Mouse (Mus musculus): ENCODE data around the gene Etnppl. TPM values are rescaled to one million over a fixed set of nuclear protein-coding genes. Genes with fewer than 3 reads are reported as not detected.

The Etnppl gene
- polyA plus RNA-seq, 1 experiment from 2014 or later: not detected

DNA sequence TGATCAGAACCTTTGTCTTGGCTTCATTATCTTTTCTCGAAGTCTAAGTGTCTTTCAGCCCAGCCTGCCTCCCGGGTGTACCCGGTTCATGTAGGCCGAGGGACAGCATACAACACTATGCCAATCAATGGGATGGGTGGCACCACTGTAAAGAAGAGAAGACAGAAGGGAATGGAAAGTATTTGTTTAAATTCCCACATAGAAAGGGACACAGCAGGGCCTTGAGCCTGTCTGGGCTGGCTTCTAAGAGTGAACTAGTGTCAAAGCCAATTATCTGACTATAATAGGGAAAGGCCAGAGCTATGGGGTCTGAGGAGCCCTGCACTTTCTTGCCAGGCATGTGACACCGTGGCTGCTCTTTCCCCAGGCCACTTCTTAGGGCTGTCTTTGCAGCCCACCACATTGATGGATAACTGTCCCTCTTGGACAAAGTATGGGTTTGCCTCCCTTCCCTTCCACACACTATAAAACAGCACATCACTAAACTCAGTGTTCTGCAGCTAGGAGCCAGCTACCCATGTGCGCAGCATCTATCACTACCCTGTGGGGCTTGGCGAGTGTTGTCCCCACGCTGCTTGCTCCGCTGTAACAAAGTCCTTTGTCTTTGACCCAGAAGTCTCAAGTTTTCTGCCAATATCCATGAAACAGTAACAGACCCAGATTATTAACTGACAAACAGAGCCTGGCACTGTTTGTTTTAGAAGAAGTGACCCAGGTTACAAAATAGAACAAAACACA lies 67.2 kb downstream of the Etnppl start:
- Histone ChIP-seq H3K27me3 (ENCODE audit: control insufficient read depth, insufficient read depth, low read length) (0 out of 2 replicates have a peak, but pooled peaks cover 3% of the 10 kb centered on the region), H3K4me3 (ENCODE audit: low read length) (no peak overlapping the region), H3K4me1 (ENCODE audit: control insufficient read depth, insufficient read depth, low read length) (no peaks in the 10 kb centered on the region), H3K9ac (ENCODE audit: low read length) (no peak overlapping the region), H3K9me3 (replicated peaks; ENCODE audit: control insufficient read depth, low read length) (no peaks in the 10 kb centered on the region), H3K4me2 (ENCODE audit: low read depth, low read length) (no peak overlapping the region), H3K27ac (ENCODE audit: low read length) (no peak overlapping the region), H3K36me3 (ENCODE audit: control insufficient read depth, insufficient read depth) (no peaks in the 10 kb centered on the region)
- no peak for ATAC-seq (replicated peaks; ENCODE audit: extremely low read depth, insufficient read depth, low FRiP score)
- 84% methylated on average over 9 of the region's 9 CpGs for WGBS

DNA sequence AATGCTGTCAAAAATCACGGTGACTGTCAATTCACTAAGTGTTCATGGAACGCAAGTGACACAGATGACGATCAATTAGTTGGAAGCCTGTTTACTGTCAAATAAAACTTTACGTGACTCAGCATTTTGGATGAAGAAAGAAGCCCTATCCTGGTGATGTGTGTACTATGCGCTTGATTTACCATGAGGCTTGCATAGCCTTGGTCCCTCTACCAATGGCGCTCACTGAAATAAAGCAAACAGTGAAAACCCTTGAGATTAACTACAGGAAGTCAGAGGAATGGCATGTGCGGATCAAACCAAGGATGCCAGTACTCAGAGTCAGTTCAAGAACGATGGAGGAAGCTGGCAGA lies 67.7 kb downstream of the Etnppl start:
- no peaks in the 10 kb centered on the region for H3K36me3 ChIP-seq (ENCODE audit: control insufficient read depth, insufficient read depth)
- H3K27ac ChIP-seq (ENCODE audit: low read length): no peak overlapping the region
- no peaks in the 10 kb centered on the region for H3K9me3 ChIP-seq (replicated peaks; ENCODE audit: control insufficient read depth, low read length)
- H3K4me3 ChIP-seq (ENCODE audit: low read length): no peak overlapping the region
- H3K27me3 ChIP-seq (ENCODE audit: control insufficient read depth, insufficient read depth, low read length): 0 out of 2 replicates have a peak, but pooled peaks cover 3% of the 10 kb centered on the region
- no peaks in the 10 kb centered on the region for H3K4me1 ChIP-seq (ENCODE audit: control insufficient read depth, insufficient read depth, low read length)
- no peak overlapping the region for H3K9ac ChIP-seq (ENCODE audit: low read length)
- 84% methylated on average over 8 of the region's 8 CpGs for WGBS
- H3K4me2 ChIP-seq (ENCODE audit: low read depth, low read length): no peak overlapping the region
- ATAC-seq (replicated peaks; ENCODE audit: extremely low read depth, insufficient read depth, low FRiP score): no peak

DNA sequence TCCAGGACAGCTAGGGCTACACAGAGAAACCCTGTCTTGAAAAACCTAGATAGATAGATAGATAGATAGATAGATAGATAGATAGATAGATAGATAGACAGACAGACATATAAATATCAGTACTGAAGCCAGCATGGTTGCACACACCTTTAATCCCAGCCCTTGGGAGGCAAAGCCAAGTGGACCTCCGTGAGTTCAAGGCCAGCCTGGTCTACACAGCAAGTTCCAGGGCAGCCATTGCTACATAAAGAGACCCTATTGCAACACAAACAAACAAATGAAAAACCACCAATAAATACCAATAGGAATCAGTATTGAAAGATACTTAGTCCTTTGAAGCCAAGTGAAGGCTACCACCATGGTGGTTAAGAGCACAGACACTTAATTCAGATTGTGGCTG lies 69.8 kb downstream of the Etnppl start:
- no peaks in the 10 kb centered on the region for H3K27me3 ChIP-seq (ENCODE audit: control insufficient read depth, insufficient read depth, low read length)
- no peaks in the 10 kb centered on the region for H3K36me3 ChIP-seq (ENCODE audit: control insufficient read depth, insufficient read depth)
- no peak overlapping the region for H3K4me3 ChIP-seq (ENCODE audit: low read length)
- no peak overlapping the region for H3K9ac ChIP-seq (ENCODE audit: low read length)
- H3K9me3 ChIP-seq (replicated peaks; ENCODE audit: control insufficient read depth, low read length): no peaks in the 10 kb centered on the region
- no peak overlapping the region for H3K27ac ChIP-seq (ENCODE audit: low read length)
- H3K4me2 ChIP-seq (ENCODE audit: low read depth, low read length): no peak overlapping the region
- 88% methylated on average over 1 of the region's 1 CpGs for WGBS
- no peak for ATAC-seq (replicated peaks; ENCODE audit: extremely low read depth, insufficient read depth, low FRiP score)
- peaks cover 6% of the 10 kb centered on the region for H3K4me1 ChIP-seq (ENCODE audit: control insufficient read depth, insufficient read depth, low read length)

Other genes with a start within 250 kb of the Etnppl start
- 214 and 231 TPM in 2 replicates for gene Ostc, start 92.0 kb downstream of the Etnppl start, polyA plus RNA-seq (2015; fragmentation: Nextera tagmentation; extraction: Ambion mirVana)
- gene Rpl34, start 113.0 kb downstream of the Etnppl start, polyA plus RNA-seq (2015; fragmentation: Nextera tagmentation; extraction: Ambion mirVana): 445 and 463 TPM in 2 replicates